Mouse (Mus musculus): ENCODE results near the gene Akr1a1.

Akr1a1 gene

DNA sequence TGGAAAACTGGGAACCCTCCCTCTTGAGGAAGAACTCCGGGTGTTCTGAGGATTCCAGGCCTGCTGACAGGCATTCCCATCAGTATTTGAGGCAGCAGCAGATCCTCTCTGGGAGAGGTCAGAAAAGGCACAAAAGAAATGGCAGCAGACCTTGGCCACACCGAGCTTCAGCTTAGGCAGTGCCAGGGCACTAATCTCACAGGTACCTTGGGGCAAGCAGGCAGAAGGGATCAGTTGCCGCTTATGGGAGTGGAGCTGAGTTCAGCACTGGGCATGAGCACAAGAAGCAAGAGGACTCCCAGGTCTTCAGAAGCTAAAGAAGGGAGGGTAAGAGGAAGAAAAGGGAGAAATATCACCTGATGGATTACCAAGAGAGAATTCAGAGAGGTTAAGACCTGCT is 6.5 kb upstream of the Akr1a1 start:
- DNase-seq (ENCODE audit: low spot score): no peak

DNA sequence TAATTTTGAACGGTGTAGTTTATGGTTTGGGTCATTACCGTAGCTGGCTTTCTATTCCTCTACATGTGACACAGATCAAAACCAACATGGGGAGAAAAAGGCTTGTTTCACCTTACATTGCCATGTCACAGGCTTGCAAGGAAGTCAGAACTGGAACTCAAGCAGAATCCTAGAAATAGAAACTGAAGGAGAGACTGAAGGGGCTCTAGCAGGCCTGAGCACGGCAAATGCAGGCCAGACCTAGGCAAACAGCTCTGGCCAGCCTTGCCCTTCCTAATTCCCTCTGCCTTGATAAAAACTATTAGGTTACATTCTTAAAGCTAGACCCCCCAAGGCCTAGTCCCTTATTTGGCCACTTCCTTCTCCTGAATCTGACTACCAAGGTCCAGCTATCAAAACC is 4.2 kb upstream of the Akr1a1 start:
- no peak for DNase-seq (ENCODE audit: low spot score)

DNA sequence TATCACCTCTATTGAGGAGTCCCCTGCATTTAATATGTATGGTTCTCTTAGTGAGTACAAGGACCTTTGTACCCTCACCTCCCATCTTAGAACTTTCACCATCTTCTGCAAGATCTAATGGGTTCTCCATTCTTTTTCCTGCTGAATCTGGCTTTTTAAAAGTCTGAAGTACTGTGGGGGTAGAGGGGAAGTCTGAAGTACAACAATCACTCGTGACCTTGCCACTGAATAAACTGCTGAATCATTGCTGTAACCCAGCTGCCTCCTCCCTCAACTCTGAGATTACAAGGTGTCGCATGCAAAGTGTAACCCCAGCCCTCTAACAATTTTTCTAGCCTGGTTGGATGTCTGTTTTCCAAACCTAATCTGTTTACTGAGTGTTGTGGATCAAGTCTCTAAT is 3.6 kb upstream of the Akr1a1 start:
- DNase-seq (ENCODE audit: low spot score): no peak

DNA sequence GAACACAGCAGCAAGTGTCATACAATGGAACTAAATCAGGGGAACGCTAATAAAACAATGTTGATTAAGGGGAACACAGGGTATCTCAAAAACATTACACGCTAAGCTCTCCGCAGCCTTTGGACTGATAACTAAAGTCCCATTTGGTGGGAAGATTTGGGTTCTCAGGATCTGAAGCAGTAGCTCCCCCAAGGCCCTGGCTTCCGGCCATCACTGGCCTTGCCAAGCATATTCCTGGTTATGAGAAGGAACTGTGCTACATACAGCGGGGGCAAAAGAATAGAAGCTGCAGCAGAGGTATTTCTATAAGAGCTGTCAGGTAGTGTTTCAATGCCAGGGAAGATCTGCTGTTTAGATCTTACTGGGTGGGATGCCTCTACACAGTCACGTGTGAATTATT is 1.7 kb upstream of the Akr1a1 start:
- DNase-seq (ENCODE audit: low spot score): no peak

DNA sequence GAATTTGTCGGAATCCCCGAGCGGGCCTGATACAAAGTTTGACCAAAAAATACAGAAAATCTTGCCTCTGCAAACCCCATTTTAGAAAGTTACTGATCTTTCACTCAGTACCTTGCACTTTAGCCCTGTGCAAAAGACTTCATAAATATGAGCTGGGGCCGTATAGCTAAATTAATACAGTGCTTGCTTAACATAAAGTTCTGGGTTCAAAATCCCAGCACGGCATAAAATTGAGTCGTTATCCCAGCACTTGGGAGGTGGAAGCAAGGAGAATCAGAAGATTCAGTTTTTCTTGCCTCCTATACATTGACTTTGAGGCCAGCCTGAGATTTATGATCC is 286 bp upstream of the Akr1a1 start:
- no peak for DNase-seq (ENCODE audit: low spot score)

DNA sequence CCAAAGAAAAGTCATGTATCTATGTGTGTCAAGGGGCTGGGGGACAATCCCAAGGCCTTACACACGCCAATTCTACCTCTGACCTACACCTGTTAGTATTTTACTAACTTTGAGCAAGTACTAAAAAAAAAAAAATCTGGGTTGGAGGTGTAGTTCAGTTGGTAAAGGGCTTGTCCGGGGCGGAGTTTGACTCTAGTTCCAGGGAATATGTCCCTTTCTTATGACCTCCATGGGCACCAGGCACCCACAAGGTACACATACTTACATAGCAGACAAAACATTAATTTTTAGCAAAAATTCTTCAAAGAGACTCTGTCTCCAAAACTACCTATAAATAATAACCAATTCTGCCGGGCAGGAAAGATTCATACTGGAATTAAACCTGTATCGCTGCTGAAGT is 1.1 kb downstream of the Akr1a1 start:
- DNase-seq (ENCODE audit: low spot score): no peak

DNA sequence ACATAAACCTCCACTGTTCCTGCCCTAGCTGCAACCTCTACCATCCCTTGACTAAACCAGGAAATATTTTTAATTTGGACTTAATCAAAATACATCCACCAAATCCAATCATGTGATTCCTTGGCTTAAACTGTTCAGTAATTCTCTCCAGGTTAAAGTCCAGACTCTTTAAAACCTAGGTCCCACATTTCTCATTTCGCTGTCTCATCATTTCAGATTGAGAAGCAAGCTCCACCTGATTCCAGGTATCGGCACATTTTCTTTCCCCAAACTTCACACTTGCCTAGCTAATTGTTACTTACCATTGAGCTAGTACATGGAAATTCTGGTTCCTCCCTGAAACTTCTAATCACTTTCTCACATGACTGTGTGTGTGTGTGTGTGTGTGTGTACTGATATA is 2.1 kb downstream of the Akr1a1 start:
- DNase-seq (ENCODE audit: low spot score): no peak

DNA sequence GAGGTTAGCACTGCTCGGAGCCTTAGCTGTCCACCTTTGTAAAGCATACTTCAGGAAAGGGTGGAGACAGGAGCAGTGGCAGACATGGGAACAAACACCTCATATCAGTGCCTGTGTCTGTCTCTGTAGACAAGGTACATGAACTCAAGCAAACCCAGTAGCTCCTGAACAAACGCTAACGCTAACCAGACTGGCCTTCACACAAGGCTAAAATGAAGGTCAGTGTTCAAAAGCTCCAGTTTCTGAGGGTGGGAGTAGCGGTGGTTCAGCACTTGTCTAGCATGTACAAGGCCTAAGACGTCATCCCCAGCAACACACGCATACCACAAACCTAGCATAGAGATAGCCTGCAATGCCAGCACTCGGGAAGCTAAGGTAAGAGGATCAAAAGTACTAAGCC is 5.9 kb downstream of the Akr1a1 start:
- DNase-seq (ENCODE audit: low spot score): no peak

DNA sequence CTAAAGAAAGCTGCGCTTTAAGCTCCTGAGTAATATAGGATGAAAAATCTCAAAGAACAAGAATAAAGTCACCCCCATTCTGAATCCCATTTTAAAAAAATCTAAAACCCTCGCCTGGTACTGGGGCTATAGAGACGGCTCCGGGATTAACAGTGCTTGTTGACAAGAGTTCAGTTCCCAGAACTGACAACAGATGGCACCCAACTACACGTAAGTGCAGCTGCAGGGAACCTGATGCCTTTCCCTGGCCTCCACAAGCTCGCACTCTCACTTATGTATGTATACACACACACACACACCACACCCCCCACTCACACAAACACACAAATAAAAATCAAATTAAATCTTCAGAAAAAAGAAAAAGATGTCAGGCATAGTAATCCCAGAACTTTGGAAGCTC is 7.2 kb downstream of the Akr1a1 start:
- no peak for DNase-seq (ENCODE audit: low spot score)

DNA sequence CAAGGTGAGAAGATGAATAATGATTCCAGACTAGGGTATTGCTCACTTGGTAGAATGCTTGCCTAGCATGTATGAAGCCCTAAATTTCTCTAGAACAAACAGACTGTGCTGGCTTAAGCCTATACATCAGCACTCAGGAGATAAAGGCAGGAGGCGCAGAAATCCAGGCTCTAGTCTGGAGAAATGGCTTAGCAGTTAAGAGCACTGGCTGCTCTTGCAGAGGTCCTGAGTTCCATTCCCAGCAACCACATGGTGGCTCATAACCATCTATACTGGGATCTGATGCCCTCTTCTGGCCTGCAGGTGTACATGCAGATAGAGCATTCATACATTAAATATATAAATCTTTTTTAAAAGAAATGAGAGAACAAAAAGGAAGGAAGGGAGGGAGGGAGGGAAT is 9.4 kb downstream of the Akr1a1 start:
- DNase-seq (ENCODE audit: low spot score): no peak

DNA sequence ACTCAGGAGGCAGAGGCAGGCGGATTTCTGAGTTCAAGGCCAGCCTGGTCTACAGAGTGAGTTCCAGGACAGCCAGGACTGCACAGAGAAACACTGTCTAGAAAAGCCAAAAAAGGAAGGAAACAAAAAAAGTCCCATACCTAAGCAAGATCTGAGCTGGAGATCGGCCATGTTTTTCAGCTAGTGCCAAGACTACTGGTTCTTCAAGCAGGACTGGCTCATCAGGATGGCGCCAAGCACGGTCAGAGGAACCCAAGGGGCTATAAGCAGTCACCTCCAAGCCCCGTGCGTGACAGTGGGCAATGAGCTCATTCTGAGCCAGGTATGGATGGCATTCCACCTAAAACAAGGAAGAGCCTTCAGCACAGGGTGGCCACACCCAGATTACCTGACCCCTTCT is 12.7 kb downstream of the Akr1a1 start:
- no peak for DNase-seq (ENCODE audit: low spot score)

DNA sequence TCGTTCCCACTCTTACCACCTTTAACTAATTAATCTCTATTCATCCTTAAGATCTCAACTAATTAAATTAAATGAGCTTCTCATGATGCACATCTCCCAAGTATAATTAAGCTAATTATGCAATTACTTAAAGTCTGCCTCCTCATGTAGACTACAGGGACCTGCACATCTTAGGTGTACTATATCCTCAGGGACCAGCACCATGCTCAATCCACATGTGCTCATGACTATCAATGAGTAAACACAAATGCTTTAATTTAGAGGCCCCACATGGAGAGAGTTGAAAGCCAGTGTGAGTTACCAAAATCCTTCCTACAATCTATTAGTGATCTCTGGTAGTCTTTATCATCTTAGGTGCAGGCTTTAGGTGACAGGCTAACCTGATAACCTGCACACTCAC is 16.3 kb downstream of the Akr1a1 start:
- DNase-seq (ENCODE audit: low spot score): no peak

DNA sequence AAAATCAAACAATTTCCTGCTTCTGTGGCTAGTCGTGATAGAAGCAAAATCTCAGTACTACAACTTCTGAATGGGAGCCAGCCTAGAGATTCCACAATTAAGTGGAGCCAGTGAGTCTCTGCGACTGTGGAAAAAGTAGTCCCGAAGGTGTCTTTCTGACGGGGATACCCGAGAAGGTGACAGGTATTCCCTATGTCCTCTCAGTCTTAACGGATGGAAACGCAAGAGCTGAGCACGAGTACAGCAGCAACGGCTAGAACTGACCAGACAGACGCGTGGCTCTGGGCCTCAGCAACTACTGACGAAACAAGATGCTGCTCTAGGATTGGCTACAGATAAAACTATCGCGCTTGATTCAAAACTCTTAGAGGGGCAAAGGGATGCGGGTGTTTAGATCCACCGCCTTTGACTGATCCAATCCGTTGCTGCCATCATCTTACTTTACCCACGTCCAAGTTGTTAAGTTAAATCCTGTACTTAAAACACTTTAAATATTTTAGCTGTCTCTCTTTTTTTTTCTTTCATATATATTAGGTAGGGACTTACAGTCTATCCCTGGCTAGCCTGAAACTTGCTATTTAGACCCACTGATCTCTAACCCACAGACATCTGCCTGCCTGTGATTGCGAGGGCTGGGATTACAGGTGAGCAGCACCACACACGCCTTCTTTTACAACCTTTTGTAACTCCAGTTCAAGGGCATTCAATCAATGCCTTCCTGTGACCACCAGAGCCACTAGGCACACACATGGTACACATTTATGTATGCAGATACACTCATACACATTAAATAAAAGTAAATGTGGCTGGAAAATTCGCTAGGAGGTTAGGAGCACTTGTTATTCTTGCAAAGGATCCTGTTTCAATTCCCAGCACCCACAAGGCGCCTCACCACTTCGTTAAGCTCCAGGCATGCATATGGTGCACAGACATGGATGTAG is 23.5 kb downstream of the Akr1a1 start, which contains the start of gene Nasp:
Nasp (minus strand) TSS at position 220 of the 941 bp plus-strand sequence.
- DNase-seq (ENCODE audit: low spot score): no peak

DNA sequence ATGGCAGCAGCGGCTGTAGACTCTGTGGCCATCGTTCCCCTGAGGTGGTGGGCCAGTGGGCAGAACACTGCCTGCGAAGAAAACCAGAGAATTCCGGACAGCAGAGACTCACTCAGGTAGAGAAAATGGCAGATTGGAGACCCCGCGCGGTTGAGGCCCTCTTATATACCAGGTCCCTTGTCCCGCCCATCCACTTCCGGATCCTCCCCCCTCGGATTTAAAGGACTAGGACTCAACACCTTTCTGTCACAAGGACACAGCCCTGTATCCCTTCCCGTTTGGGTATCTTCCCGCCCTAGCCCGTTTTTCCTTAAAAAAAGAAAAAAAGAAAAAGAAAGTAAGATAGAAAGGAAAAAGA is 24.1 kb downstream of the Akr1a1 start:
- peak; percentile 59 for DNase-seq (ENCODE audit: low spot score)

DNA sequence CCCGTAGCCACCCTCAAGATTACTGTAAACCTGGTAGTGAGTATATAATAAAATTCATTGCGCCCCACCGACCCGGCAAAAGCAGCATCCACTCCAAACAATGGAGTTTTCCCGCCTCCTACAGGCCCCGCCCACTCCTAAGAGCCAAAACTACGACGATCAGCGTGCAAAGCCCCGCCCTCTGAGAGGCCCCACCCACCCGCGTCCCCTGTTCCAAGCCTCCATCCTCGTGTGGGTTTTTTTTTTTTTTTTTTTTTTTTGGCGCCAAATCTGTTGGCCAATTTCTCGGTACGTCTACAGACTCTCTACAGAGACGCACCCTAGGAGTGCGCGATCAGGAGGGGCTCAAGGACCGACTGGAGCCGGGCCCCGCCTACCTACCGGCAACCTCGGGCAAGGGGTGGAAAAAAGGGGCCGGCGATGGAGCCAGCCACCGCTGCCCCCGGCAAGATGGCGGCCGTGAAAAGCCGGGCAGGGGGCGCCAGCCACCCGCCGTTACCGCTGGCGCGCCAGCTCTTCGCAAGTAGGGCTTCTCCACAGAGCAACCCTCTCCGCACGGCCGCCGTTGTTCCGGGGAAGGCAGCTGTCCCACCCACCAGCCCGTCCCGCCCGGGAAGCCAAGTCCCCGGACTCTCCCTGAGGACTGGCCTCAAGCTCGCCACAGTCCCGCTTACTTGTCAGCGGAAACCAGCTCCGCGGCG is 24.7 kb downstream of the Akr1a1 start:
- DNase-seq (ENCODE audit: low spot score): peak; percentile 24

DNA sequence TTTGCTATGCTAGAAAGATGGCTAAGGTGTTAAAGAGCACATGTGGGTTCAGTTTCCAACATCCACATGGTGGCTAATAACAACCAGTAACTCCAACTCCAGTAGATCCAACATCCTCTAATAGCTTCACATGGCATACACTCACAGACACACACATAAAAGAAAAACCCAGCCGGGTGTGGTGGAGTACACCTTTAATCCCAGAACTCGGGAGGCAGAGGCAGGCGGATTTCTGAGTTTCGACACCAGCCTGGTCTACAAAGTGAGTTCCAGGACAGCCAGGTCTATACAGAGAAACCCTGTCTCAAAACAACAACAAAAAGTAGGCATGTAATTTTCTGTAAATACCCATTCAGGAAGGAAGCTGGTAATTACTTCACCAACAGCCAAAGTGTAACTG is 26.6 kb downstream of the Akr1a1 start:
- DNase-seq (ENCODE audit: low spot score): no peak

DNA sequence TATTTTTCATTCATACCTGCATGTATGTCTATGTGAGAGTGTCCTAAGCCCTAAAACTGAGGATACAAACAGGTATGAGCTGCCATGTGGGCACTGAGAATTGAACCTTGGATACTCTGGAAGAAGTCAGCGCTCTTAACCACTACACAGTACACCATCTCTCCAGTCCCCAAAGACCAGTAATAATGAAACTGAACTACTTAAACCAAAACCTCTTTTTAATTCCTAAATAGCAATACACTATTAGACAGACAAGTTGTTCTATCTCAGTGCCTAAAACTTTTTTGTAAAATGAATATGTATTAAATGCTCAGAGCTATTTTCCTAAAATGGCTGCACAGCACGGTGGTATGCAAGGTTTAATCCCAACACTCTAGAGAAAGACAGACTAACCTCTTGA is 36.2 kb downstream of the Akr1a1 start:
- no peak for DNase-seq (ENCODE audit: low spot score)

DNA sequence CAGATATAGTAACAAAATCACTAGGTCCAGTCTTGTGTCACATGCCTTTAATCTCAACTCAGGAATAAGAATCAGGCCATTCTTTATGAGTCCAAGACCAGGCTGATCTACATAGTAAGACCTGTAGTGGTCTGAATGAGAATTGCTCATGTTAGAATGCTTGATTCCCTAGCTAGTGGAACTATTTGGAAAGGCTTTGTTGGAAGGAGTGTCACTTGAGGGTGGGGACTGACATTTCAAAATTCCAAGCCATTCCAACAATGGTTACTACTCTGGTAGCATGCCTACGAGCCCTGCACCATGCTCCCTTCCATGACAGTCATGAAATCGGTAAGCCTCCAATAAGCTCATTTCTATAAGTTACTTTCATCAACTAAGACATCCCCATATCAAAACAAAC is 38.9 kb downstream of the Akr1a1 start:
- DNase-seq (ENCODE audit: low spot score): no peak

DNA sequence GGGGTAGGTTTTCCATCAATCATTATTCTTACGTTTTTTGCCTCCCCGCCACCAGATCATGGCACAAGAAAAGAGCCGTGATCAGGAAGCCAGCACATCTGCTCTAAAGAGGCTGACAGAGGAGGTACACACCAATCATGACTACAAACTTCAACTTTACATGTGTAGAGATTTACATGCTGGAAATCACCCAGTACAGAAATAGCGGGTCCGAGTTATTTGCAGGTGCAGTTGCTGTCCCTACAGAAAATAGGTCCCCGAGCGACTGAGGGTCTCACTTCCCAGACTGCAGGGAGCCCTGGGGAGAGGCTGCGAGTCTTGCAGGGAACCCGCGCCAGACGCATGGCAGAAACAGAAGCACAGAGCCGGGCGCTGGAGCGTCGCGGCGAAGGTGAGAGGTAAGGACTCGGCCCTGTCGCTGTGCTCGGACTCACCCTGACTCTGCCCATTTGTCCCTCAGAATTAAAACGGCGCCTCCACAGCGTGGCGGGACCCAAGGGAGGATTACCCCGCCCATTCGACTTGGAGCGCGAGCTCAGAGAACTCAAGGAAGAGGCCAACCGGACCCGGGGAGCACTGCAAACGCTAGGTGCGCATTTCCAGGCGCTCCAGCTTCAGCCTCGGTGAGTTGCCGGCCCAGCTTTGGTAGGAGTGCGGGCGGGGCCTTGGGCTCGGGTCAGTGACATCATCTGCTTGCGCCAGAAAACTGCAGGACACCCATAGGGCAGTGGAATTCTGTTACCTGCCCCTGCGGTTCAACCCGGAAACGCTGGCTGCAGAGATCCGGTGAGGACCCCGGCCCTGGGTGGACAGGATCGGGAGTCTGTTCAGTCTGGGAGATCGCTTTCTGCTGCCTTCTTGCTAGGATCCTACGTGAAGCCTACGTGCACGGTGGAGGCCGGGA is 54.2 kb downstream of the Akr1a1 start:
- peak; percentile 61 for DNase-seq (ENCODE audit: low spot score)

DNA sequence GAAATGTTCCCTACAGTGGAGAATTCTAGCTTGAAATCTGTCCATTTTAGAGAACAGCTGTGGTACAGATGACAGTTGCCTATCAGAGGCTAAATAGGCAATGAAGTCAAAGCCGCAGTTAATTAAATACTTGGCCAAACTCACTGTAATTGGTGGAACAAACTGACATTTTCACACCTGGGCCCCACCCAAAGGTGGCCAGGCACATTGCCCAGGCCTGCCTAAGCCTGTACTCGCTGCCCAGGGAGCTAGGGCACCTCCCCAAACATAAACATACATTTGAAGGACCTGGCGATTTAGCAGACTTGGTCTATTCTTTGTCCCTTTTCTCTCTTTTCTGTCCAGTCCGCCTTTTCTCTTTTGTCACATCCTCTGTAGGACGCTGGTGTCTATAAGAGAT is 55.1 kb downstream of the Akr1a1 start, which contains the start of gene Ccdc17:
Ccdc17 (plus strand) TSS at position 276 of the 400 bp plus-strand sequence.
- no peak for DNase-seq (ENCODE audit: low spot score)

DNA sequence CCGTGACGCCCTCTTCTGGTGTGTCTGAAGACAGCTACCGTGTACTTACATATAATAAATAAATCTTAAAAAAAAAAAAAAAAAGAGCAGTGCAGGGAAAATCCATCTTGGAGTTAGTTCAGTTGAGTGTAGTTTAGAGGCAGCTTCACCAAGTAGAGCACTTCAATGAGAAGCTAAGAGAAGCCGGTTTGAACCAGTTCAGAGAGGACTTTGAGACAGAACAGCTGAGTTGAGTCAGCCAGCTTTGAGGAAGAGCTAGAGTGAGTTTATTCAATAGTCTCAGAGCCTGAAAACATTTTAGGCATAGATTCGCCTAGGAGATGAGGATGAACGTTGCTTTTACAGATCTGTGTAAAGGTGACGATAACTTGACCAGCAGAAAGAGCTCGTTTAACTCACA is 55.7 kb downstream of the Akr1a1 start:
- no peak for DNase-seq (ENCODE audit: low spot score)
